Mouse (Mus musculus): Measurements from ENCODE around the gene Myo5a. TPM values are rescaled to one million over a fixed set of nuclear protein-coding genes. Genes with fewer than 3 reads are reported as not detected.

The Myo5a gene
- polyA plus RNA-seq, 2 experiments: 1.3 to 1.6 TPM

- H3K4me1 ChIP-seq (replicated peaks; ENCODE audit: control insufficient read depth in 2 of 2, insufficient read depth in 2 of 2, low read length in 1 of 2): no peaks in the 10 kb centered on the region; a peak in 1 of 4 replicates
- no peak overlapping the region for H3K27ac ChIP-seq
- no peak overlapping the region for H3K4me2 ChIP-seq (ENCODE audit: low read depth)
- H3K27me3 ChIP-seq (ENCODE audit: control insufficient read depth, insufficient read depth, low read length): peaks cover 15% of the 10 kb centered on the region
- no peaks in the 10 kb centered on the region for H3K36me3 ChIP-seq (replicated peaks; ENCODE audit: control insufficient read depth, insufficient read depth, low read depth)
- TF ChIP-seq CTCF (IDR thresholded peaks at IDR 0.05; ENCODE audit: low read depth): no peak
- no peak for TF ChIP-seq EP300 (IDR thresholded peaks at IDR 0.05; ENCODE audit: low read depth)
- no peak for DNase-seq (ENCODE audit: low read depth in 3 of 3, low spot score in 3 of 3)
- no peak overlapping the region for H3K9ac ChIP-seq (replicated peaks)
- 63% methylated on average over 12 of the region's 12 CpGs for WGBS (ENCODE audit: insufficient replicate concordance)
- ATAC-seq (ENCODE audit: insufficient read depth): no peak
- no peak overlapping the region for H3K4me3 ChIP-seq (ENCODE audit: insufficient read depth in 1 of 2, low read depth in 2 of 2, low read length in 2 of 2)
- H3K9me3 ChIP-seq (ENCODE audit: control insufficient read depth, low read length): no peaks in the 10 kb centered on the region
Measured at GRCm38 (mm10) chr9:75234983-75235627, 164.3 kb downstream of the Myo5a start.

- 36% methylated on average over 2 of the region's 2 CpGs for WGBS (ENCODE audit: insufficient replicate concordance)
- no peaks in the 10 kb centered on the region; a peak in 1 of 4 replicates for H3K4me1 ChIP-seq (replicated peaks; ENCODE audit: control insufficient read depth in 2 of 2, insufficient read depth in 2 of 2, low read length in 1 of 2)
- no peak overlapping the region for H3K4me2 ChIP-seq (ENCODE audit: low read depth)
- H3K9ac ChIP-seq (replicated peaks): no peak overlapping the region
- no peak for ATAC-seq (ENCODE audit: insufficient read depth)
- no peak overlapping the region for H3K4me3 ChIP-seq (ENCODE audit: insufficient read depth in 1 of 2, low read depth in 2 of 2, low read length in 2 of 2)
- DNase-seq (ENCODE audit: low read depth in 3 of 3, low spot score in 3 of 3): no peak
- no peaks in the 10 kb centered on the region for H3K36me3 ChIP-seq (replicated peaks; ENCODE audit: control insufficient read depth, insufficient read depth, low read depth)
- TF ChIP-seq CTCF (IDR thresholded peaks at IDR 0.05; ENCODE audit: low read depth) (no peak), EP300 (IDR thresholded peaks at IDR 0.05; ENCODE audit: low read depth) (no peak)
- no peaks in the 10 kb centered on the region for H3K9me3 ChIP-seq (ENCODE audit: control insufficient read depth, low read length)
- peaks cover 15% of the 10 kb centered on the region for H3K27me3 ChIP-seq (ENCODE audit: control insufficient read depth, insufficient read depth, low read length)
- no peak overlapping the region for H3K27ac ChIP-seq
Measured at GRCm38 (mm10) chr9:75235696-75236095, 164.9 kb downstream of the Myo5a start.

GRCm38 (mm10) chr9:75236416-75237308 lies 165.8 kb downstream of the Myo5a start:
- DNase-seq (ENCODE audit: low read depth in 3 of 3, low spot score in 3 of 3): peak in 1 of 3 experiments; percentile 18

GRCm38 (mm10) chr9:75238179-75238578 lies 167.4 kb downstream of the Myo5a start:
- Histone ChIP-seq H3K36me3 (replicated peaks; ENCODE audit: control insufficient read depth, insufficient read depth, low read depth) (no peaks in the 10 kb centered on the region), H3K27me3 (ENCODE audit: control insufficient read depth, insufficient read depth, low read length) (no peaks in the 10 kb centered on the region), H3K9ac (replicated peaks) (no peak overlapping the region), H3K4me3 (ENCODE audit: insufficient read depth in 1 of 2, low read depth in 2 of 2, low read length in 2 of 2) (no peak overlapping the region), H3K27ac (no peak overlapping the region), H3K4me2 (ENCODE audit: low read depth) (no peak overlapping the region), H3K4me1 (replicated peaks; ENCODE audit: control insufficient read depth in 2 of 2, insufficient read depth in 2 of 2, low read length in 1 of 2) (no peaks in the 10 kb centered on the region; a peak in 1 of 4 replicates), H3K9me3 (ENCODE audit: control insufficient read depth, low read length) (no peaks in the 10 kb centered on the region)
- no peak for TF ChIP-seq EP300 (IDR thresholded peaks at IDR 0.05; ENCODE audit: low read depth)
- TF ChIP-seq CTCF (IDR thresholded peaks at IDR 0.05; ENCODE audit: low read depth): no peak
- no peak for ATAC-seq (ENCODE audit: insufficient read depth)
- DNase-seq (ENCODE audit: low read depth in 3 of 3, low spot score in 3 of 3): no peak
- WGBS (ENCODE audit: insufficient replicate concordance): 53% methylated on average over 3 of the region's 3 CpGs

More at GRCm38 (mm10) chr9:75236416-75237308, 165.8 kb downstream of the Myo5a start:
- Histone ChIP-seq H3K4me1 (replicated peaks; ENCODE audit: control insufficient read depth in 2 of 2, insufficient read depth in 2 of 2, low read length in 1 of 2) (no peaks in the 10 kb centered on the region; a peak in 1 of 4 replicates), H3K4me2 (ENCODE audit: low read depth) (no peak overlapping the region), H3K36me3 (replicated peaks; ENCODE audit: control insufficient read depth, insufficient read depth, low read depth) (no peaks in the 10 kb centered on the region), H3K4me3 (ENCODE audit: insufficient read depth in 1 of 2, low read depth in 2 of 2, low read length in 2 of 2) (no peak overlapping the region), H3K9ac (replicated peaks) (no peak overlapping the region), H3K27me3 (ENCODE audit: control insufficient read depth, insufficient read depth, low read length) (peaks cover 8% of the 10 kb centered on the region), H3K9me3 (ENCODE audit: control insufficient read depth, low read length) (no peaks in the 10 kb centered on the region), H3K27ac (no peak overlapping the region)
- peak; percentile 45; the same call in 1 of the 2 replicates for ATAC-seq (ENCODE audit: insufficient read depth)
- 66% methylated on average over 12 of the region's 12 CpGs for WGBS (ENCODE audit: insufficient replicate concordance)
- no peak for TF ChIP-seq CTCF (IDR thresholded peaks at IDR 0.05; ENCODE audit: low read depth)
- no peak for TF ChIP-seq EP300 (IDR thresholded peaks at IDR 0.05; ENCODE audit: low read depth)

- Histone ChIP-seq H3K4me2 (ENCODE audit: low read depth) (no peak overlapping the region), H3K4me1 (replicated peaks; ENCODE audit: control insufficient read depth in 2 of 2, insufficient read depth in 2 of 2, low read length in 1 of 2) (no peaks in the 10 kb centered on the region), H3K36me3 (replicated peaks; ENCODE audit: control insufficient read depth, insufficient read depth, low read depth) (no peaks in the 10 kb centered on the region), H3K4me3 (ENCODE audit: insufficient read depth in 1 of 2, low read depth in 2 of 2, low read length in 2 of 2) (no peak overlapping the region), H3K9ac (replicated peaks) (no peak overlapping the region), H3K27ac (no peak overlapping the region), H3K9me3 (ENCODE audit: control insufficient read depth, low read length) (no peaks in the 10 kb centered on the region), H3K27me3 (ENCODE audit: control insufficient read depth, insufficient read depth, low read length) (no peaks in the 10 kb centered on the region)
- no peak for DNase-seq (ENCODE audit: low read depth in 3 of 3, low spot score in 3 of 3)
- WGBS (ENCODE audit: insufficient replicate concordance): 69% methylated on average over 6 of the region's 6 CpGs
- no peak for ATAC-seq (ENCODE audit: insufficient read depth)
- TF ChIP-seq EP300 (IDR thresholded peaks at IDR 0.05; ENCODE audit: low read depth) (no peak), CTCF (IDR thresholded peaks at IDR 0.05; ENCODE audit: low read depth) (no peak)
Measured at GRCm38 (mm10) chr9:75243052-75243451, 172.2 kb downstream of the Myo5a start.
